ENCODE assay signal across 8 mouse cellular contexts in genomic region chr4:133423108-133423507, GRCm38 (mm10). TPM values are rescaled to one million over a fixed set of nuclear protein-coding genes. Genes with fewer than 3 reads are reported as not detected.
A peak's percentile ranks its signal among the peaks of the same experiment; 100 is the strongest.
DNase-seq lines count a peak whose midpoint lies in the region; ATAC-seq and TF ChIP-seq lines count a peak whose summit lies in the region.

No protein-coding gene starts in this region.

- peak; percentile 86 for TF ChIP-seq CTCF in brain, embryonic 14.5 days (IDR thresholded peaks at IDR 0.05; ENCODE audit: borderline replicate concordance, extremely low read depth, insufficient read depth, insufficient read length)

- intact Hi-C loops in heart, postnatal 36 days (cut with DNase I) = loop anchor here (5.0 kb wide), 1 partner anchor 89 kb away; no protein-coding TSS in a partner anchor
- intact Hi-C loops in left cerebral cortex, postnatal 14 days (cut with DNase I) = loop anchor here (5.0 kb wide), 2 partner anchors 89 to 111 kb away; no protein-coding TSS in a partner anchor

- no peak for TF ChIP-seq POLR2A in brain, embryonic 14.5 days (IDR thresholded peaks at IDR 0.05; ENCODE audit: borderline replicate concordance, extremely low read depth, insufficient read depth, insufficient read length, poor library complexity, severe bottlenecking)

- ATAC-seq in monocyte, adult 5-6 weeks (replicated peaks; ENCODE audit: insufficient number of reproducible peaks, low FRiP score, low TSS enrichment, poor library complexity, severe bottlenecking) = peak; percentile 42

- peak; percentile 59 for DNase-seq in gastrocnemius, postnatal 10 days
- no peak for DNase-seq in gastrocnemius, adult 8-10 months (ENCODE audit: low spot score in 2 of 2)
- peak; percentile 43 for DNase-seq in CD4-positive helper T cell, adult 2 months (ENCODE audit: low read depth, low spot score)
- peak; percentile 36 for DNase-seq in brain, embryonic 14.5 days (ENCODE audit: low read depth)
- DNase-seq in heart, postnatal 36 days = peak; percentile 55 to 62
- peak; percentile 43 to 62 for DNase-seq in left cerebral cortex, postnatal 14 days (ENCODE audit: low spot score in 2 of 2)
- peak; percentile 77 for DNase-seq in thymus, postnatal 4 days

RNA-seq across cellular contexts. Expression of gene Slc9a1, which starts 53.6 kb away (rescaled TPM):
- total RNA-seq in gastrocnemius, postnatal 10 days (2021) = 10 to 100 TPM; 17.0 to 22.7 TPM
- 1 to 10 TPM; 6.9 to 9.8 (median 8.4) TPM for total RNA-seq in gastrocnemius, adult 8-10 months (2022)
- polyA plus RNA-seq in brain, embryonic 14.5 days (2012; rRNA removed) = 23.4 and 33.1 TPM in 2 replicates
- 10 to 100 TPM; 17.6 to 18.8 TPM for total RNA-seq in heart, postnatal 36 days (2021)
- 10 to 100 TPM; 41.5 to 46.7 TPM for total RNA-seq in left cerebral cortex, postnatal 14 days (2021)
- total RNA-seq in monocyte, adult 5-6 weeks (2017) = 7.0 to 24.9 TPM (median 10.2 TPM) in 3 replicates

RNA-seq across cellular contexts. Expression of gene Tent5b, which starts 56.8 kb away (rescaled TPM):
- under 1 TPM; 0.18 to 0.38 TPM for total RNA-seq in gastrocnemius, postnatal 10 days (2021)
- total RNA-seq in gastrocnemius, adult 8-10 months (2022) = under 1 TPM; 0.41 to 0.87 (median 0.69) TPM
- 0.19 and 0.45 TPM in 2 replicates for polyA plus RNA-seq in brain, embryonic 14.5 days (2012; rRNA removed)
- 1 to 10 TPM; 2.1 to 2.2 TPM for total RNA-seq in heart, postnatal 36 days (2021)
- total RNA-seq in left cerebral cortex, postnatal 14 days (2021) = not detected
- total RNA-seq in monocyte, adult 5-6 weeks (2017) = not detected in 3 replicates

Comparison
In these comparisons a context has a peak if more than half of its experiments do, and no peak if none do; other contexts are left out.
1. DNase-seq: peak in gastrocnemius, postnatal 10 days (single experiment), CD4-positive helper T cell, adult 2 months (single experiment), brain, embryonic 14.5 days (single experiment), heart, postnatal 36 days (2 of 2), left cerebral cortex, postnatal 14 days (2 of 2) and thymus, postnatal 4 days (single experiment); none in gastrocnemius, adult 8-10 months (0 of 2).